Mouse (Mus musculus) v-Abl transformed pro-B cells (cell line): Measurements from ENCODE around the gene Gm3625.

ENCODE experiments used
- in situ Hi-C, 2 experiments: fragments of 400-800 bp; cut with MboI; formaldehyde crosslinking; loops; one replicate each; pipeline ENCODE4 v1.15.1; 2025; ENCODE audit not compliant: unreplicated experiment in 2 of 2

Gene Gm3625

GRCm38 (mm10) chr12:4592541-4593165 lies at the start of gene Gm3625, which contains the start of gene Itsn2:
TSS of gene Gm3625 (minus strand) at chr12:4592927.
TSS of gene Itsn2 (plus strand) at chr12:4592638.
- in situ Hi-C loops, result loop anchor here in 1 of 2 experiments (10.0 kb wide), 1 partner anchor 252 kb away; the partner anchor contains the start of genes Fkbp1b and Wdcp

GRCm38 (mm10) chr12:4640737-4641136 lies 48.0 kb upstream of the Gm3625 start:
- in situ Hi-C loops, result no loop called here

- in situ Hi-C loops, result loop anchor here in 1 of 2 experiments (10.0 kb wide), 1 partner anchor 54 kb away; no protein-coding TSS in a partner anchor
Observed at GRCm38 (mm10) chr12:4638438-4638837, 45.7 kb upstream of the Gm3625 start.

- in situ Hi-C loops, result loop anchor here in 1 of 2 experiments (10.0 kb wide), 1 partner anchor 48 kb away; no protein-coding TSS in a partner anchor
Observed at GRCm38 (mm10) chr12:4632957-4633356, 40.2 kb upstream of the Gm3625 start.

GRCm38 (mm10) chr12:4624201-4624600 lies 31.5 kb upstream of the Gm3625 start:
- in situ Hi-C loops, result no loop called here

- in situ Hi-C loops, result no loop called here
Observed at GRCm38 (mm10) chr12:4614722-4615121, 22.0 kb upstream of the Gm3625 start.

- in situ Hi-C loops, result no loop called here
Observed at GRCm38 (mm10) chr12:4606625-4607024, 13.9 kb upstream of the Gm3625 start.

GRCm38 (mm10) chr12:4599713-4600112 lies 7.0 kb upstream of the Gm3625 start:
- in situ Hi-C loops, result loop anchor here in 1 of 2 experiments (10.0 kb wide), 1 partner anchor 245 kb away; the partner anchor contains the start of genes Fkbp1b and Wdcp

- in situ Hi-C loops, result loop anchor here in 1 of 2 experiments (10.0 kb wide), 1 partner anchor 246 kb away; the partner anchor contains the start of genes Fkbp1b and Wdcp
Observed at GRCm38 (mm10) chr12:4598666-4599428, 6.1 kb upstream of the Gm3625 start.

GRCm38 (mm10) chr12:4595055-4595454 lies 2.3 kb upstream of the Gm3625 start:
- in situ Hi-C loops, result loop anchor here in 1 of 2 experiments (10.0 kb wide), 1 partner anchor 250 kb away; the partner anchor contains the start of genes Fkbp1b and Wdcp

- in situ Hi-C loops, result loop anchor here in 1 of 2 experiments (10.0 kb wide), 1 partner anchor 251 kb away; the partner anchor contains the start of genes Fkbp1b and Wdcp
Observed at GRCm38 (mm10) chr12:4593930-4594391, 1.2 kb upstream of the Gm3625 start.

- in situ Hi-C loops, result loop anchor here in 1 of 2 experiments (10.0 kb wide), 1 partner anchor 251 kb away; the partner anchor contains the start of genes Fkbp1b and Wdcp
Observed at GRCm38 (mm10) chr12:4593166-4593929, 621 bp upstream of the Gm3625 start.

- in situ Hi-C loops, result loop anchor here in 1 of 2 experiments (10.0 kb wide), 1 partner anchor 253 kb away; the partner anchor contains the start of genes Fkbp1b and Wdcp
Observed at GRCm38 (mm10) chr12:4592025-4592424, 702 bp downstream of the Gm3625 start.

GRCm38 (mm10) chr12:4588603-4589002 lies 4.1 kb downstream of the Gm3625 start:
- in situ Hi-C loops, result loop anchor here in 1 of 2 experiments (10.0 kb wide), 1 partner anchor 46 kb away; no protein-coding TSS in a partner anchor

GRCm38 (mm10) chr12:4587846-4588245 lies 4.9 kb downstream of the Gm3625 start:
- in situ Hi-C loops, result loop anchor here in 1 of 2 experiments (10.0 kb wide), 1 partner anchor 47 kb away; no protein-coding TSS in a partner anchor

GRCm38 (mm10) chr12:4582326-4582725 lies 10.4 kb downstream of the Gm3625 start:
- in situ Hi-C loops, result loop anchor here in 1 of 2 experiments (10.0 kb wide), 1 partner anchor 52 kb away; no protein-coding TSS in a partner anchor

- in situ Hi-C loops, result loop anchor here (10.0 kb wide), 2 partner anchors 281 to 401 kb away; no protein-coding TSS in a partner anchor
Observed at GRCm38 (mm10) chr12:4574065-4574464, 18.7 kb downstream of the Gm3625 start.

GRCm38 (mm10) chr12:4571864-4572263 lies 20.9 kb downstream of the Gm3625 start:
- in situ Hi-C loops, result loop anchor here (10.0 kb wide), 2 partner anchors 283 to 403 kb away; no protein-coding TSS in a partner anchor

GRCm38 (mm10) chr12:4558475-4559279 lies 34.0 kb downstream of the Gm3625 start:
- in situ Hi-C loops, result no loop called here
